Comparison of ENCODE assay signal across 8 mouse cellular contexts in genomic region chr2:69860972-69861452, GRCm38 (mm10). TPM values are rescaled to one million over a fixed set of nuclear protein-coding genes. Genes with fewer than 3 reads are reported as not detected.
A peak's percentile ranks its signal among the peaks of the same experiment; 100 is the strongest.
DNase-seq lines count a peak whose midpoint lies in the region; ATAC-seq and TF ChIP-seq lines count a peak whose summit lies in the region.

No protein-coding gene starts in this region.

- peaks cover 6% of the 10 kb centered on the region; the same call in 1 of the 2 replicates for H3K36me3 ChIP-seq in heart, embryonic 12.5 days
- H3K36me3 ChIP-seq in kidney, embryonic 16.5 days (ENCODE audit: insufficient read depth, low read length), result 0 out of 2 replicates have a peak, but pooled peaks cover 5% of the 10 kb centered on the region
- H3K36me3 ChIP-seq in spleen, adult 2 months (ENCODE audit: control insufficient read depth, insufficient read depth, low read length), result peaks cover 3% of the 10 kb centered on the region; the same call in 1 of the 2 replicates

- peak overlapping the region; percentile 77 for H3K4me2 ChIP-seq in heart, embryonic 12.5 days
- H3K4me2 ChIP-seq in kidney, embryonic 16.5 days (replicated peaks; ENCODE audit: low read depth, low read length), result peak overlapping the region; percentile 66

- H3K9me3 ChIP-seq in heart, embryonic 12.5 days (replicated peaks), result no peaks in the 10 kb centered on the region
- H3K9me3 ChIP-seq in kidney, embryonic 16.5 days (ENCODE audit: low read length), result no peaks in the 10 kb centered on the region

- no peak for TF ChIP-seq CTCF in spleen, adult 2 months (IDR thresholded peaks at IDR 0.05; ENCODE audit: extremely low read depth, insufficient read depth, insufficient read length, insufficient replicate concordance)

- H3K9ac ChIP-seq in heart, embryonic 12.5 days, result peak overlapping the region; percentile 100
- peak overlapping the region; percentile 100 for H3K9ac ChIP-seq in kidney, embryonic 16.5 days (replicated peaks; ENCODE audit: low read length)

- peak overlapping the region; percentile 100 for H3K4me3 ChIP-seq in heart, embryonic 12.5 days
- H3K4me3 ChIP-seq in kidney, embryonic 16.5 days (ENCODE audit: low read length), result peak overlapping the region; percentile 100
- H3K4me3 ChIP-seq in spleen, adult 2 months (ENCODE audit: extremely low read depth, insufficient read depth, insufficient read length), result peak overlapping the region; percentile 81

- 10% methylated on average over 13 of the region's 13 CpGs for WGBS in heart, embryonic 12.5 days
- WGBS in kidney, embryonic 16.5 days, result 11% methylated on average over 13 of the region's 13 CpGs
- 0% methylated on average over 13 of the region's 13 CpGs for WGBS in spleen, adult 2 months

- peak overlapping the region; percentile 47 for H3K27ac ChIP-seq in heart, embryonic 12.5 days (ENCODE audit: poor library complexity, severe bottlenecking)
- peak overlapping the region; percentile 94 for H3K27ac ChIP-seq in kidney, embryonic 16.5 days (ENCODE audit: low read length)
- H3K27ac ChIP-seq in spleen, adult 2 months (ENCODE audit: insufficient read depth, low read length), result peak overlapping the region; percentile 79

- DNase-seq in 416B (ENCODE audit: low read depth), result peak; percentile 85
- DNase-seq in cerebellum, postnatal 14 days, result peak; percentile 39 to 48
- peak; percentile 36 for DNase-seq in lung, postnatal 4 days
- DNase-seq in spleen, adult 2 months (ENCODE audit: low read depth in 1 of 2, low spot score in 2 of 2), result peak in 1 of 2 experiments; percentile 8
- no peak for DNase-seq in adipocyte (ENCODE audit: low spot score)

- no peaks in the 10 kb centered on the region for H3K27me3 ChIP-seq in heart, embryonic 12.5 days (replicated peaks)
- H3K27me3 ChIP-seq in kidney, embryonic 16.5 days (ENCODE audit: insufficient read depth, low read length), result no peaks in the 10 kb centered on the region
- H3K27me3 ChIP-seq in spleen, adult 2 months (ENCODE audit: control insufficient read depth, insufficient read depth, low read length), result no peaks in the 10 kb centered on the region

- peaks cover 5% of the 10 kb centered on the region; the same call in 1 of the 2 replicates for H3K4me1 ChIP-seq in heart, embryonic 12.5 days (replicated peaks)
- H3K4me1 ChIP-seq in kidney, embryonic 16.5 days (ENCODE audit: insufficient read depth, low read length), result peaks cover 12% of the 10 kb centered on the region; the same call in 1 of the 2 replicates
- H3K4me1 ChIP-seq in spleen, adult 2 months (ENCODE audit: control insufficient read depth, insufficient read depth, insufficient read length), result no peaks in the 10 kb centered on the region; the same call in 1 of the 2 replicates

- peak; percentile 49 for ATAC-seq in CD4-positive, CD25-positive, alpha-beta regulatory T cell, adult 4 months
- 0 out of 2 replicates have a peak, but pooled peaks have one; percentile 49 for ATAC-seq in heart, embryonic 12.5 days (ENCODE audit: insufficient number of reproducible peaks, low FRiP score)
- ATAC-seq in kidney, embryonic 16.5 days (ENCODE audit: low FRiP score, low TSS enrichment), result peak; percentile 43; the same call in 1 of the 2 replicates

- no peak for TF ChIP-seq POLR2A in spleen, adult 2 months (IDR thresholded peaks at IDR 0.05; ENCODE audit: low read depth, low read length)

RNA-seq across cellular contexts. Expression of gene Ssb, which starts 0.3 kb away (rescaled TPM):
- 100 to 1,000 TPM; 232 to 274 TPM for polyA plus RNA-seq in CD4-positive, CD25-positive, alpha-beta regulatory T cell, adult 4 months (2017; shearing (Covaris generic))
- polyA plus RNA-seq in heart, embryonic 12.5 days (2016; fragmentation: Nextera tagmentation; extraction: Ambion mirVana), result 233 and 248 TPM in 2 replicates
- 296 and 313 TPM in 2 replicates for polyA plus RNA-seq in kidney, embryonic 16.5 days (2015; fragmentation: Nextera tagmentation; extraction: Ambion mirVana)
- 1.5 and 1.6 TPM in 2 replicates for polyA plus RNA-seq in spleen, adult 2 months (2012; rRNA removed)

RNA-seq across cellular contexts. Expression of gene Mettl5, which starts 24.4 kb away (rescaled TPM):
- polyA plus RNA-seq in CD4-positive, CD25-positive, alpha-beta regulatory T cell, adult 4 months (2017; shearing (Covaris generic)), result 10 to 100 TPM; 73.1 to 75.3 TPM
- 33.6 and 37.1 TPM in 2 replicates for polyA plus RNA-seq in heart, embryonic 12.5 days (2016; fragmentation: Nextera tagmentation; extraction: Ambion mirVana)
- polyA plus RNA-seq in kidney, embryonic 16.5 days (2015; fragmentation: Nextera tagmentation; extraction: Ambion mirVana), result 38.3 and 39.9 TPM in 2 replicates
- 4.3 and 6.0 TPM in 2 replicates for polyA plus RNA-seq in spleen, adult 2 months (2012; rRNA removed)

RNA-seq across cellular contexts. Expression of gene Ubr3, which starts 36.0 kb away (rescaled TPM):
- 10 to 100 TPM; 11.7 to 16.1 TPM for polyA plus RNA-seq in CD4-positive, CD25-positive, alpha-beta regulatory T cell, adult 4 months (2017; shearing (Covaris generic))
- polyA plus RNA-seq in heart, embryonic 12.5 days (2016; fragmentation: Nextera tagmentation; extraction: Ambion mirVana), result 18.6 and 20.3 TPM in 2 replicates
- polyA plus RNA-seq in kidney, embryonic 16.5 days (2015; fragmentation: Nextera tagmentation; extraction: Ambion mirVana), result 12.7 and 14.1 TPM in 2 replicates
- 6.0 and 6.5 TPM in 2 replicates for polyA plus RNA-seq in spleen, adult 2 months (2012; rRNA removed)

RNA-seq across cellular contexts. Expression of gene Klhl23, which starts 39.3 kb away (rescaled TPM):
- under 1 TPM in 1 of 2 experiments, not detected in 1; 0.20 TPM for polyA plus RNA-seq in CD4-positive, CD25-positive, alpha-beta regulatory T cell, adult 4 months (2017; shearing (Covaris generic))
- 58.9 and 64.1 TPM in 2 replicates for polyA plus RNA-seq in heart, embryonic 12.5 days (2016; fragmentation: Nextera tagmentation; extraction: Ambion mirVana)
- 29.9 and 31.5 TPM in 2 replicates for polyA plus RNA-seq in kidney, embryonic 16.5 days (2015; fragmentation: Nextera tagmentation; extraction: Ambion mirVana)
- 1.4 and 1.9 TPM in 2 replicates for polyA plus RNA-seq in spleen, adult 2 months (2012; rRNA removed)

Comparison
In these comparisons a context has a peak if more than half of its experiments do, and no peak if none do; other contexts are left out.
1. RNA of gene Ssb, which starts 0.3 kb away (polyA plus RNA-seq): 296 to 313 TPM in kidney, embryonic 16.5 days, 232 to 274 TPM in CD4-positive, CD25-positive, alpha-beta regulatory T cell, adult 4 months and 233 to 248 TPM in heart, embryonic 12.5 days; 1.5 to 1.6 TPM in spleen, adult 2 months; every median in the first group is over 10 times any median in the second.
2. Peak in every context shown above with its lines, with median percentiles within 50 percentile points of each other: ATAC-seq, H3K27ac ChIP-seq and H3K4me3 ChIP-seq.